Mouse (Mus musculus) liver, embryonic 14.5 days (tissue): ENCODE data around the gene Mfap1b. TPM values are rescaled to one million over a fixed set of nuclear protein-coding genes. Genes with fewer than 3 reads are reported as not detected.

Source experiments
- ATAC-seq: fragments of 200-750 bp; cut with Nextera tagmentation; 2 replicates; pipeline ENCODE4 v1.8.0; 2017; ENCODE audit warnings: moderate number of reproducible peaks, mild to moderate bottlenecking, moderate library complexity; ENCODE audit not compliant: insufficient read depth
- DNase-seq, 3 experiments: peaks; one replicate each; pipeline ENCODE4 v3.0.0-alpha.2; 2012 to 2013; ENCODE audit warnings: low read depth in 3 of 3, low spot score in 3 of 3
- H3K27ac ChIP-seq: fragments of 300-500 bp; sonication (generic); 2 replicates; pipeline ENCODE4 v1.5.1; 2014; ENCODE audit warnings: moderate library complexity, mild to moderate bottlenecking, control low read depth, inconsistent platforms
- H3K27me3 ChIP-seq: fragments of 300-500 bp; sonication (generic); 2 replicates; pipeline ENCODE4 v1.6.1; 2014; ENCODE audit warnings: mild to moderate bottlenecking, low read length, moderate library complexity; ENCODE audit not compliant: control insufficient read depth, insufficient read depth
- H3K36me3 ChIP-seq: fragments of 300-500 bp; sonication (generic); replicated peaks from 2 replicates; pipeline ENCODE4 v1.6.1; 2014; ENCODE audit warnings: low read depth; ENCODE audit not compliant: control insufficient read depth, insufficient read depth
- H3K4me1 ChIP-seq, 2 experiments: fragments of 200-500 bp in 1 of 2; fragments of 300-500 bp in 1 of 2; sonication (generic) in 1 of 2; replicated peaks; 2 replicates each; pipeline ENCODE4 v1.6.1; 2012 to 2014; ENCODE audit warnings: antibody characterized with exemption in 1 of 2, inconsistent platforms in 1 of 2, low read length in 1 of 2; ENCODE audit not compliant: control insufficient read depth in 2 of 2, insufficient read depth in 2 of 2
- H3K4me2 ChIP-seq: fragments of 300-500 bp; sonication (generic); 2 replicates; pipeline ENCODE4 v1.6.1; 2014; ENCODE audit warnings: low read depth, mild to moderate bottlenecking, control low read depth, moderate library complexity
- H3K4me3 ChIP-seq, 2 experiments: fragments of 200-500 bp in 1 of 2; fragments of 300-500 bp in 1 of 2; sonication (generic) in 1 of 2; 2 replicates each; pipeline ENCODE4 v1.5.1; 2012 to 2014; ENCODE audit warnings: low read depth in 2 of 2, low read length in 2 of 2, mild to moderate bottlenecking in 2 of 2, control low read depth in 1 of 2, inconsistent platforms in 1 of 2, moderate library complexity in 1 of 2; ENCODE audit not compliant: insufficient read depth in 1 of 2
- H3K9ac ChIP-seq: fragments of 300-500 bp; sonication (generic); replicated peaks from 2 replicates; pipeline ENCODE4 v1.6.1; 2014; ENCODE audit warnings: mild to moderate bottlenecking, control low read depth, moderate library complexity
- H3K9me3 ChIP-seq: fragments of 300-500 bp; sonication (generic); 2 replicates; pipeline ENCODE4 v1.6.1; 2016; ENCODE audit warnings: low read length, mixed read lengths; ENCODE audit not compliant: control insufficient read depth
- CTCF ChIP-seq: IDR thresholded peaks from 2 replicates; pipeline ENCODE4 v1.5.1; 2016; ENCODE audit warnings: antibody characterized with exemption, low read depth, control low read depth
- EP300 ChIP-seq: IDR thresholded peaks from 2 replicates; pipeline ENCODE4 v1.6.1; 2016; ENCODE audit warnings: antibody characterized with exemption, low read depth
- WGBS: fragments of 180-500 bp; shearing (Covaris S2); extraction: QIAGEN DNeasy Blood & Tissue Kit; methylation state at CpG from one replicate; pipeline ENCODE4 v1.1.7; 2014; ENCODE audit not compliant: insufficient replicate concordance; 5-methylcytosine and 5-hydroxymethylcytosine counted together
- microRNA-seq: library from miRNA; unstranded; fragments of <30 nt; microRNA quantifications from one replicate; pipeline ENCODE4, GENCODE M21; 2016
- polyA plus RNA-seq, 2 experiments: library from polyadenylated mRNA; depleted of rRNA in 1 of 2; stranded (reverse) in 1 of 2; unstranded in 1 of 2; fragments of >200 nt; fragmentation: Nextera tagmentation in 1 of 2; extraction: Ambion mirVana in 1 of 2; gene quantifications; 2 replicates each; pipeline versions ENCODE4 v1.2.1 to v1.2.3; 2012 to 2014

Gene Mfap1b
- polyA plus RNA-seq, 2 experiments: 8.7 to 20.1 TPM

DNA sequence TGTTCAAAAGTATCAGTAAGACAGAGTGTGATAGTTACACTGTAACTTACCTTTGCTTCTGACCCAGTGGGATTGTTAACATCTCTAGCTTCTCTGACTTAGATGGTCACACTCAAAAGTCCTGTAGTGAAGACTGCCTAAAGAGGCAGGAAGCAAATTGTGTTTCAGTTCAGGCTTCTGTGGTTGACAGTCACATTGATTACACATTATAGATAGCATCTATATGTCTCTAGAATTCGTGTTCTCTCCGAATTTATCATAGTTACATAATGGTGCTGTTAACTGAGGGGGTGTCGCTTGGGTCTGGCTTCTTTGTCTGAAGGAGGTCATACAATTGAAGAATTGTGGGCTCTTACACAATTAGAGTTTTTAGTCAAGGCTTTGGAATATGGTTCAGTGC, 58.8 kb downstream of the Mfap1b start:
- Histone ChIP-seq H3K27me3 (no peaks in the 10 kb centered on the region), H3K27ac (no peak overlapping the region), H3K9ac (peak overlapping the region; percentile 95), H3K4me1 (peaks cover 10 to 17% of the 10 kb centered on the region in 2 experiments), H3K4me2 (peak overlapping the region; percentile 66), H3K36me3 (peaks cover 17% of the 10 kb centered on the region), H3K4me3 (peak overlapping the region; percentile 32 to 90; a peak in 3 of 4 replicates), H3K9me3 (no peaks in the 10 kb centered on the region)
- TF ChIP-seq EP300: no peak
- TF ChIP-seq CTCF: no peak
- WGBS: 19% methylated on average over 3 of the region's 3 CpGs
- ATAC-seq (no peak), DNase-seq (no peak)

DNA sequence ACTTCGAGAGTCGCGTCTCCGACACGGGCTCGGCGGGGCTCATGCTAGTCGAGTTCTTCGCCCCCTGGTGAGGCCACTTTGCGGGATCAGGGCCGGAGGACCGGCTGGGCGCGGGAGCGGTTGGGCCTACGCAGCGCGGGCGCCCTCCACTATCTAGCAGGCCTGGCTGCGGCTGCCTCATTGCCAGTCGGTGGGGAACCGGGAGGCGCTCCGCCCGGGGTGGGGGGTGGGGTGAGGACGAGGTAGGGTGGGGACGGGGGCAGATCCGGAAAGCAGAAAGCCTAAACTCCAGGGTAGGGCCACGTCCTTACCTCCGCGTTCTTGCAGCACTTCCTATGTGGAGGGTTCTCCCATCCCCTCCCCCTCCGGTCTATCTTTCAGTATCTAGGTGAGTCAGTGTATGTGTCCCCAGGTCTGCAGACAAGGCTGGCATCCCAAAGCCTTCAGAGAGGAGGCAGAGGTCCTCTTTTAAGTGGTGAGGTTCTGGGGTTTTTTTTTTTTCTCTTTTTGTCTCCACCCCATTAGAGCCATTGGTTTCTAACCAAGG, 59.7 kb downstream of the Mfap1b start:
- Histone ChIP-seq H3K36me3 (peaks cover 17% of the 10 kb centered on the region), H3K4me2 (peak overlapping the region; percentile 66), H3K9ac (peak overlapping the region; percentile 95), H3K9me3 (no peaks in the 10 kb centered on the region), H3K27ac (peak overlapping the region; percentile 84), H3K27me3 (no peaks in the 10 kb centered on the region), H3K4me1 (peaks cover 10 to 17% of the 10 kb centered on the region in 2 experiments), H3K4me3 (peak overlapping the region; percentile 90 to 94)
- WGBS: 1% methylated on average over 32 of the region's 32 CpGs
- peak; percentile 71 for ATAC-seq
- no peak for TF ChIP-seq CTCF
- no peak for TF ChIP-seq EP300
- DNase-seq: peak; percentile 38 to 51 (median 45)

DNA sequence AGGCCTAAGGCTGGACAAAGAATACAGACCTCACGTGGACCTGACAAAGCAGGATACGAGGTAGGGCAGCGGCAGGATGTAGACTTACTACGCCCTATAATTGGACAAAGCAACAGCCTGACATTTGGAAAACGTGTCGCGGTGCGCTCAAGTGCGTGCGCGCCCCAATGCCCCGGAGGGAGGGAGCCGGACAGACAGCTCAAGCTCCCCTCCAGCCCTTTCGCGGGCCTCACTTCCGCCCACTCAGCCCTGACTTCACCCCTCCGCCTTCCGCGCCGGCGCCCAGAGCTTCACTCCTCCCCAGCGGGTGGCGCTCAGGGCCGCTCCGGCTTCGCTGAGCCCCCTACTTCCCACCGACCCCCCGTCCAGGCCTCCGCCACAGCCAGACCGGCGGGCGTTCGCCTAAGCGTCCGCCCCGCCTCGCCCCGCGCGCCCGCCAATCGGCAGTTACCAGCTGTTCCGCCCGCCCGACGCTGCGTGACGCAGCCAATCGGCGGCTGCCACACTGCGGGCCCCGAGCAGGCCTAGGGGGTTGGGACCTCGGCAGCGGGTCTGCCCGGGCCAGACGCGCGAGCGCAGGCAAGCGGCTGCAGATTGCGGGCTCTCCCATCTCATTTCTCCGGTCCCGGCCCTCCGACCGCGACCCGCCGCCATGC, 60.4 kb downstream of the Mfap1b start, which contains the start of the genes Pdia3 and Catsper2:
Gene Pdia3 (plus strand): TSS at position 389 of the 656 bp plus-strand sequence.
Gene Catsper2 (minus strand): TSS at position 406 of the 656 bp plus-strand sequence.
- TF ChIP-seq EP300 (no peak), CTCF (peak; percentile 44)
- peak; percentile 83 to 85 (median 84) for DNase-seq

DNA sequence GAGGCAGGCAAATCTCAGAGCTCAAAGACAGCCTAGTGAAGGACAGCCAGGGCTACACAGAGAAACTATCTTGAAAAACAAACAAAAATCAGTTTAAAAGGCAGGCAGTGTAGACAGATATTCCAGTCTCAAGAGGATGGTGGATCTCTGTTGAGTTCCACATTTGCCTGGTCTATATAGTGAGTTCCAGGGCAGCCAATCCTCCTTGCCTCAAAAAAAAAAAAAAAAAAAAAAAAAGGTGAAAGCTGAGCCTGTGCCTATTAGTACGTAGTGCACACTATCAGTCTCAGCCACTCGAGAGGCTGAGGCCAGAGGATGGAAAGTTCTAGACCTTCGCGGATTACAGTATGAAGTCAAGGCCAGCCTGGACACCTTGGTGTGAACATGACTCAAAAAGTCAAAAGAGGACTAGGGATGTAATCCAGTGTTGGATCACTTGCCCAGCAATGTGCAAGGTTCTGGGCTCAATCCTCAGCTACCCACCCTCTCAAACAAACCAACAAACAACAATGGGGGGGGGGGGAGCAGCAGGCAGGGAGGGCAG, 61.0 kb downstream of the Mfap1b start:
- peak overlapping the region; percentile 66 for H3K4me2 ChIP-seq
- H3K4me3 ChIP-seq: peak overlapping the region; percentile 86 to 90
- H3K36me3 ChIP-seq: peaks cover 7% of the 10 kb centered on the region
- ATAC-seq (peak; percentile 12; the same call in 1 of the 2 replicates), DNase-seq (peak; percentile 55 to 57 (median 56))
- no peak for TF ChIP-seq EP300
- TF ChIP-seq CTCF: no peak
- no peaks in the 10 kb centered on the region for H3K27me3 ChIP-seq
- H3K4me1 ChIP-seq: peaks cover 10 to 17% of the 10 kb centered on the region in 2 experiments
- no peaks in the 10 kb centered on the region for H3K9me3 ChIP-seq
- WGBS: 4% methylated on average over 4 of the region's 4 CpGs
- H3K9ac ChIP-seq: peak overlapping the region; percentile 95
- H3K27ac ChIP-seq: peak overlapping the region; percentile 84

More for the DNA sequence above, 60.4 kb downstream of the Mfap1b start, which contains the start of the genes Pdia3 and Catsper2:
- Histone ChIP-seq H3K9me3 (no peaks in the 10 kb centered on the region), H3K27ac (peak within 1 kb of the TSS; percentile 84), H3K4me1 (peaks cover 10 to 17% of the 10 kb centered on the region in 2 experiments), H3K4me2 (peak within 1 kb of the TSS; percentile 66), H3K9ac (peak within 1 kb of the TSS; percentile 95), H3K36me3 (peaks cover 10% of the 10 kb centered on the region), H3K4me3 (peak within 1 kb of the TSS; percentile 90 to 94), H3K27me3 (no peaks in the 10 kb centered on the region)
- peak; percentile 98 for ATAC-seq
- WGBS: under 1% methylated on average over 63 of the region's 68 CpGs

Small RNA genes within 50 kb of the gene (microRNA-seq; reads per million reads assigned to microRNA genes)
- gene Gm22953: not detected

Other genes starting within 250 kb of the Mfap1b start
- gene Trp53bp1, start 202.7 kb downstream of the Mfap1b start, polyA plus RNA-seq (2012; rRNA removed): 16.4 and 17.0 TPM in 2 replicates
- 14.1 and 18.5 TPM in 2 replicates for gene Trp53bp1, start 202.7 kb downstream of the Mfap1b start, polyA plus RNA-seq (2014; fragmentation: Nextera tagmentation; extraction: Ambion mirVana)
- gene Map1a, start 184.5 kb downstream of the Mfap1b start, polyA plus RNA-seq (2012; rRNA removed): 0.04 TPM in 2 replicates
- gene Map1a, start 184.5 kb downstream of the Mfap1b start, polyA plus RNA-seq (2014; fragmentation: Nextera tagmentation; extraction: Ambion mirVana): 0.09 TPM in 1 of 2 replicates, not detected in the other
- 3.1 and 4.5 TPM in 2 replicates for gene Ppip5k1, start 118.7 kb downstream of the Mfap1b start, polyA plus RNA-seq (2012; rRNA removed)
- gene Ppip5k1, start 118.7 kb downstream of the Mfap1b start, polyA plus RNA-seq (2014; fragmentation: Nextera tagmentation; extraction: Ambion mirVana): 5.6 and 8.4 TPM in 2 replicates
- gene Ckmt1, start 116.4 kb downstream of the Mfap1b start, polyA plus RNA-seq (2012; rRNA removed): 0.06 and 0.32 TPM in 2 replicates
- not detected in 2 replicates for gene Ckmt1, start 116.4 kb downstream of the Mfap1b start, polyA plus RNA-seq (2014; fragmentation: Nextera tagmentation; extraction: Ambion mirVana)
- not detected in 2 replicates for gene Strc, start 86.9 kb downstream of the Mfap1b start, polyA plus RNA-seq (2012; rRNA removed)
- gene Strc, start 86.9 kb downstream of the Mfap1b start, polyA plus RNA-seq (2014; fragmentation: Nextera tagmentation; extraction: Ambion mirVana): not detected in 2 replicates
- 61.0 and 95.7 TPM in 2 replicates for gene Pdia3, start 60.3 kb downstream of the Mfap1b start, polyA plus RNA-seq (2012; rRNA removed)
- gene Pdia3, start 60.3 kb downstream of the Mfap1b start, polyA plus RNA-seq (2014; fragmentation: Nextera tagmentation; extraction: Ambion mirVana): 186 and 188 TPM in 2 replicates
- 0.40 and 0.60 TPM in 2 replicates for gene Catsper2, start 60.3 kb downstream of the Mfap1b start, polyA plus RNA-seq (2012; rRNA removed)
- 0.29 and 0.92 TPM in 2 replicates for gene Catsper2, start 60.3 kb downstream of the Mfap1b start, polyA plus RNA-seq (2014; fragmentation: Nextera tagmentation; extraction: Ambion mirVana)
- gene Ell3, start 29.8 kb downstream of the Mfap1b start, polyA plus RNA-seq (2012; rRNA removed): 0.84 and 1.1 TPM in 2 replicates
- 1.8 and 2.0 TPM in 2 replicates for gene Ell3, start 29.8 kb downstream of the Mfap1b start, polyA plus RNA-seq (2014; fragmentation: Nextera tagmentation; extraction: Ambion mirVana)
- 345 and 412 TPM in 2 replicates for gene Serf2, start 24.9 kb downstream of the Mfap1b start, polyA plus RNA-seq (2012; rRNA removed)
- 279 and 297 TPM in 2 replicates for gene Serf2, start 24.9 kb downstream of the Mfap1b start, polyA plus RNA-seq (2014; fragmentation: Nextera tagmentation; extraction: Ambion mirVana)
- gene Hypk, start 20.8 kb downstream of the Mfap1b start, polyA plus RNA-seq (2012; rRNA removed): 22.4 and 26.8 TPM in 2 replicates
- 72.9 and 79.2 TPM in 2 replicates for gene Hypk, start 20.8 kb downstream of the Mfap1b start, polyA plus RNA-seq (2014; fragmentation: Nextera tagmentation; extraction: Ambion mirVana)
- gene Serinc4, start 17.3 kb downstream of the Mfap1b start, polyA plus RNA-seq (2012; rRNA removed): 0.17 and 0.22 TPM in 2 replicates
- 0.08 and 0.11 TPM in 2 replicates for gene Serinc4, start 17.3 kb downstream of the Mfap1b start, polyA plus RNA-seq (2014; fragmentation: Nextera tagmentation; extraction: Ambion mirVana)
- gene Mfap1a, start 32.6 kb upstream of the Mfap1b start, polyA plus RNA-seq (2012; rRNA removed): 3.8 and 6.8 TPM in 2 replicates
- gene Mfap1a, start 32.6 kb upstream of the Mfap1b start, polyA plus RNA-seq (2014; fragmentation: Nextera tagmentation; extraction: Ambion mirVana): 8.5 and 10.0 TPM in 2 replicates
- gene Wdr76, start 32.7 kb upstream of the Mfap1b start, polyA plus RNA-seq (2012; rRNA removed): 7.4 and 11.5 TPM in 2 replicates
- 8.6 and 9.1 TPM in 2 replicates for gene Wdr76, start 32.7 kb upstream of the Mfap1b start, polyA plus RNA-seq (2014; fragmentation: Nextera tagmentation; extraction: Ambion mirVana)